Mouse (Mus musculus) erythroid progenitor cell, adult 5-6 weeks (primary cell): ENCODE results near the gene Gpr153. TPM values are rescaled to one million over a fixed set of nuclear protein-coding genes. Genes with fewer than 3 reads are reported as not detected.

Source experiments
- ATAC-seq: replicated peaks from 2 replicates; pipeline ENCODE4 v1.8.0; 2016; ENCODE audit warnings: moderate number of reproducible peaks, mild to moderate bottlenecking, moderate TSS enrichment, inconsistent platforms; ENCODE audit not compliant: poor library complexity, low FRiP score, severe bottlenecking
- total RNA-seq, 2 experiments: library from RNA; stranded (forward) in 1 of 2; stranded (reverse) in 1 of 2; fragments of 150-400 nt in 1 of 2; fragments of 186-747, 209-891 nt in 1 of 2; gene quantifications; 2 replicates each; pipeline versions ENCODE4 v1.2.3 to v1.2.4; 2015 to 2017; ENCODE audit warnings: low replicate concordance in 2 of 2

Gene Gpr153
- total RNA-seq, 2 experiments from 2014 or later = not detected

- ATAC-seq = no peak
Observed at GRCm38 (mm10) chr4:152263512-152264176, 10.4 kb upstream of the Gpr153 start.

- ATAC-seq = no peak
Observed at GRCm38 (mm10) chr4:152264177-152264530, 9.9 kb upstream of the Gpr153 start.

DNA sequence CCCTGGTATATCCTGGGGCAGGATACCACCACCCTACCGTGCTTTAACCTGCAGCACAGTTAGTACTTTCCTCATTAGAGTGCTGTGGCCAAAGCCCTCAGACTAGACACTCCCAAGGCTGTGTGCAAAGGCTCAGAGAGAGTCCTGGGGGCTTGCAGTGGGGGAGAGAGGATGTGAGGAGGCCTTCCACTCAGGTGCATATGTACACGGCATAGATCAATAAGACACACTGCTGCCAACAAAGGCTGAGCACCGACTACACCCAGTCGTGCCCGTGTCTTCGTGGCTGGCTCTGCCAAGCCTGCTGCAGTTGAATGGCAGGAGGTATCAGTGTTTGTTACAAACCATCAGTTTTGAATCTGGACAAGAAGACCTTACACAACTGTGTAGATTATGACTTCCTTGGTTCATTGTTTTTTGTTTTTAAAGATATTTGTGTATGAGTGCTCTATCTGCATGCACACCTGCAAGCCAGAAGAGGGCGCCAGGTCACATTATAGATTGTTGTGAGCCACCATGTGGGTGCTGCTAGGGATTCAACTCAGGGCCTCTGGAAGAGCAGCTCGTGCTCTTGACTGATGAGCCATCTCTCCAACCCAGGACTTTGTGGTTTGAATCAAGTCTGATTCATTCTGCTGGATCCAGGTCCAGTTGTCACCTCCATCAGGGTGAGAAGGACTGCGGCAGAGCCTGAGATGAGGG is 9.0 kb upstream of the Gpr153 start:
- ATAC-seq = no peak

DNA sequence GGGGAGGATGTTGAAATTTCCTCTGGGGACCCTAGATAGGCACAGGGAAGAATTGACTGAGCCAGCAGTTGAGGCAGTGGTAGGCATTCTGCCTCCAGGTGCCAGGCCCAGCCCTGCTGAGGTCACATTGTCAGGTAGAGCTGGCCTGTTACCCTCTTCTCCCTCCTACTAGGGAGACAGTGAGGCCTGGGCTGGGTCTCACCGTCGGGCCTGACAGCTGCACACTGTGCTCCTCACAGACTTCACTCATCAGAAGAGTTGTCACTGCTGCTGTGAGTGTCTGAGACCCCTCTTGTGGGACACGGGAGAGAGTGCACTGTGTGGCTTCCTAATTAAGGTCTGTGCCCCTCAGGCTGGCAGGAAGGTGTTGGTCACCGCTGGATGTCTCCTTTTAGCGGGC is 8.2 kb upstream of the Gpr153 start:
- ATAC-seq = no peak

DNA sequence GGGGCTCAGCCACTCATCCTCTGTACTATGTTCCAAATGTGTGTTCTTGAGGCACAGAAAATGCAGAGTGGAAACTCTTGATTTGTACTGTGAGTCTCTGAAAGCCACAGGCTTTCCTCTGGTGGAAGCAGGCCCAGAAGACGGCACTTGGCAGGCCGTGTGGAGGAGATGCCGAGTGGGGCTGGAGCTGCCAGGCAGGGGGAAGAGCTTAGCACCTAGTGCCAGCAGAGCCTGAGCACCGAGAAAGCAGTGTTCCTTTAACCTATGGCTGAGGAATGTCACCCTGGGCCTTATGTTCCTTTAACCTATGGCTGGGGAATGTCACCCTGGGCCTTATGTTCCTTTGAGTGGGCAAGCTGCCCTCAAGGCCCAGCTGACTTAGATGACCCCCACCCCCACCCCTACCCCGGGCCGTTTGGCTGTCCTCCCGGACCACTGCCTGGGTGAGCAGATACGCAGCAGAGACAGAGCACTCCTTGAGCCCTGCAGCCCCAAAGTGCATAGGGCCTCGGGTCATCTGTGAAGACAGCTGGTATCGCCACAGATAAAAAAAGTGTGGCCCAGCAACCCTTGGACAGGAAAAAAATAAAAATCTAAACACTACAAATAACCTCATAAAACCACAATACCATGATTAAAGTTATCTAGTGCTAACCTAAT is 7.7 kb upstream of the Gpr153 start:
- ATAC-seq = no peak

GRCm38 (mm10) chr4:152267748-152268369 is 6.2 kb upstream of the Gpr153 start:
- ATAC-seq = no peak

GRCm38 (mm10) chr4:152269967-152270366 is 4.1 kb upstream of the Gpr153 start:
- ATAC-seq = no peak

DNA sequence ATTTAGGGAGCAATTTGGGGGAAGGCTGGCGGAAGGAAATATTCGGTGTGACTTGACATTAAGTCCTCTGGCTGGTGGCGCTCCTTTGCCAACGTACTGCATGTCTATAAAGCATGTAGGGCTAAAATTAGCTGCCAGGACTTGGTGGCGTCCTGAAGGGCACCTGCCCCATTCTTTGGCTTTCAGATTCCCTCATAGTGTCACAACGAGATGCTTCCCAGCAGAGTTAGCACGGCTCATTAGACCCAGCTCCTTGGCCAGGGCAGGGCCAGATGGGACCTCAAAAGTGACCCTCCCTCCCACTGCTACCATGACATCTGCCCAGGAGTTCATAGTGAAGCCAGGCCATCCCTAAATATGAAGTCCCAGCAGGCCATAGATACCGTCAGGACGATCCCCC is 3.4 kb upstream of the Gpr153 start:
- no peak for ATAC-seq

- no peak for ATAC-seq
Observed at GRCm38 (mm10) chr4:152271334-152271733, 2.7 kb upstream of the Gpr153 start.

DNA sequence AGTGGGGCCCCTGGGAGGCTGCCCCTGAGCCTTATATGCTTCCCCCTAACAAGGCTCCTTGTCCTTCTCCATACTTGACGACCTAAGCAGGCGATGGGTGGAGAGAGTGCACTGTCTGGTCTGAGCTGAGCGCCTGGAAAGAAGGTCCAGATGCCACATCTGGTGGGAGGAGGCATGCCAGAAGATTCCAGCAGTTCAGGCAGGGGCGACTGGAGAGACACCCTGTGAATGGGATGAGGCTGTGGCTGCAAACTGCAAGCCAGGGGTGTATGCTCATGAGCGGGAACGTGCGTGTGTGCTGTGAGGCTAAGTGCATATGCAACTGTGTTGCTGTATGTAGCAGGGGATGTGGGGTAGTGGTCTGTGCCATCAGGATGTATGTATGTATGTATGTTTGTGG is 2.0 kb upstream of the Gpr153 start:
- ATAC-seq = no peak

DNA sequence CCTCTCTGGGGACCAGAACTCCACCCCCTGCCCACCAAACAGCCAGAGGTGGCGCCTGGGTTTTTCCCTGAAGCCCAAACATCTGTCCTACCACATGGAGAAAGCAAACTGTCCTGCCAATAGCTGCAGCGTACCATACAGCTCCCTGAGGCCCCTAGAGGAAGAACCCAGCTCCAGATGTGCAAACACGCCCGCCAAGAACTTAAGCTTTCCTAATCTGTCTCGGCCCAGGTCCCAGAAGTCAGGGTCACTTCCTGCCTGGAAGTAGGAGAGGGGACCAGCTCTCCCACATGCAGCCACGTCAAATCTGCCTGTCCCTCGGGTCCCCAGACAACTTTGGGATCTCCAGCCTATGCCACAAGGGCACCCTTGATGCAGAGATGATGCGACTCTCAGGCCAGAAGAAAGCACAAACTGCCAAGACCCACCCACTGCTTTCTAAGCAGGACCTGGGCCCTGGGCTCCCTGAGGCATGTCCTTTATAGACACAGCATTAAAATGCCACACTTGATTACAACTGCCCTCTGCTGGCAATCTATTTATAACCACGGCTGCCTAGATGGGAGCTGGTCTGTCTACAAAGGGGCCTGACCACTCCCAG is 1.5 kb upstream of the Gpr153 start:
- no peak for ATAC-seq

- ATAC-seq = no peak
Observed at GRCm38 (mm10) chr4:152273191-152273590, 841 bp upstream of the Gpr153 start.

DNA sequence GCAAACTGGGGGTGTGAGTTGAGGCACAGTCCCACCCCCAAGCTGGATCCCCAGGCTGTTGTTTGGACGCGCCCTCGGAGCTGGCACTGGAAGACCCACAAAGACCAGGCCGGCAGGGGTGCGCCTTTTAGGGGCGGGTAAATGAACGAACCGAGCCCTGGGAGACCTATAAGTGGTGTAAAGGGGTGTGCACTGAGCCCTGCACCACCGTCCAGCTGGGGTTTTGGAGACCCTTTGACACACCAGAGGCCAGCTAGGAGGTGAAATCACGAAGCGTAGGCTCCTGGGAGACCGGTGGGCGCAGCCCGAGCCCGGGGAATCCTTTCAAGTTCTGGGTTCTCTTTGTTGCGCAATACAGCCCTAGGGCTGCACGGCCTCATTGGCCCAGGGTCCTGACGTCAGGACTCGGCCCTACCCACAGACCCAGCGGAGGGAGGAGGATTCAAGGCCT is 674 bp downstream of the Gpr153 start:
- no peak for ATAC-seq

- no peak for ATAC-seq
Observed at GRCm38 (mm10) chr4:152276389-152277347, 2.6 kb downstream of the Gpr153 start.

DNA sequence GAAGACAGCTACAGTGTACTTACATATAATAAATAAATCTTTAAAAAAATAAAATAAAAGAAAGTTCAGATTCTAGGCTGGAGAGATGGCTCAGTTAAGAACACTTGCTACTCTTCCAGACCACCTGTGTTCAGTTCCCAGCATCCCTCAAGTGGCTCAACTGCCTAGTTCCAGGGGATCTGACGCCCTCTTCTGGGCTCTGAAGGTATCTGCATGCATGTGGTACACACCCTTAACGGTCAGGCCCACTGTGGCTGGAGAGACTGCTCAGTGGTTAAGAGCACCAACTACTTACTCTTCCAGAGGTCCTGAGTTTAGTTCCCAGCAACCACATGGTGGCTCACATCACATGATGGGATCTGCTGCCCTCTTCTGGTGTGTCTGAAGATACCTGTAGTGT is 3.9 kb downstream of the Gpr153 start:
- ATAC-seq = no peak

DNA sequence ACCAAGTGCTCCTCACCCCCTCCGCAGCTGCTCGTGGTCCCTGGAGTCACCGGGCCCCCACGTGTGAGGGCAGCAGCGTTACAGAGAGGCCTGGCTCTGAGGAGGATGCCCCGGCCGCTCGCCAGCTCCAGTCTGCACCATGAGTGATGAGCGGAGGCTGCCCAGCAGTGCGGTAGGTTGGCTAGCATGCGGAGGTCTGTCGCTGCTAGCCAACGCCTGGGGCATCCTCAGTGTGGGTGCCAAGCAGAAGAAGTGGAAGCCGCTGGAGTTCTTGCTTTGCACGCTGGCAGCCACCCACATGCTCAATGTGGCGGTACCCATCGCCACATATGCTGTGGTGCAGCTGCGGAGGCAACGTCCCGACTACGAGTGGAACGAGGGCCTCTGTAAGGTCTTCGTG is 5.0 kb downstream of the Gpr153 start:
- ATAC-seq = no peak

GRCm38 (mm10) chr4:152281601-152282000 is 7.6 kb downstream of the Gpr153 start:
- ATAC-seq = no peak

DNA sequence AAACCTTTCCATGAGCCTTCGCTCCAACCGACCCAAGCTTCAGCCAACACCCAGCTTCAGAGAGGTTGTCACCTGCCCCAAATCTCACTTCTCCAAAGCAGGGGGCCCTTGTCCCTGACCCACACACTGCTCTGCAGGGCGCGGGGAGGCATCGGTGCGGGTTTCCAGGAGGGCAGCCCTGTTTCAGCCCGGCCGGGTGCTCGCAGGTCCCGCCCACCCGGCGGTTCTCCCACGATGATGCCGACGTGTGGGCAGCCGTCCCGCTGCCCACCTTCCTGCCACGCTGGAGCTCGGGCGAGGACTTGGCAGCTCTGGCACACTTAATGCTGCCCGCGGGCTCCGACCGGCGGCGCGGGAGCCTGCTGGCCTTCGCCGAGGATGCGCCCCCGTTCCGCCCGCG is 8.7 kb downstream of the Gpr153 start:
- ATAC-seq = no peak
